Mouse (Mus musculus) left cerebral cortex, postnatal 4 days (tissue): ENCODE data around the gene Prmt1. TPM values are rescaled to one million over a fixed set of nuclear protein-coding genes. Genes with fewer than 3 reads are reported as not detected.
"Not testable (repeated sequence)": the region's sequence is repeated elsewhere in the genome, so short reads cannot be mapped to it uniquely, and the experiment has no call there.

Experiments used
- DNase-seq: peaks from one replicate; pipeline ENCODE4 v3.0.0-alpha.2; 2022
- intact Hi-C: fragments of 180-260 bp; cut with DNase I; formaldehyde crosslinking; loops from one replicate; pipeline ENCODE4 v1.15.1; 2025
- total RNA-seq, 2 experiments: library from RNA; stranded (reverse); gene quantifications; 2 replicates each; pipeline ENCODE4 v1.2.3; 2021

The Prmt1 gene
- 100 to 1,000 TPM; 485 to 487 TPM for total RNA-seq

GRCm38 (mm10) chr7:44986192-44986878 is at the start of gene Prmt1:
Prmt1 (minus strand) TSS chr7:44986568.
- DNase-seq: peak; percentile 98
- intact Hi-C loops: no loop called here

GRCm38 (mm10) chr7:45035631-45036030 is 49.3 kb upstream of the Prmt1 start:
- intact Hi-C loops: no loop called here
- no peak for DNase-seq

- intact Hi-C loops: no loop called here
- no peak for DNase-seq
Measured at GRCm38 (mm10) chr7:45033722-45034359, 47.5 kb upstream of the Prmt1 start.

GRCm38 (mm10) chr7:45030857-45031256 is 44.5 kb upstream of the Prmt1 start:
- DNase-seq: no peak
- intact Hi-C loops: no loop called here

GRCm38 (mm10) chr7:45029995-45030394 is 43.6 kb upstream of the Prmt1 start:
- no peak for DNase-seq
- intact Hi-C loops: no loop called here

- DNase-seq: no peak
- intact Hi-C loops: no loop called here
Measured at GRCm38 (mm10) chr7:45028351-45028750, 42.0 kb upstream of the Prmt1 start.

- intact Hi-C loops: no loop called here
- no peak for DNase-seq
Measured at GRCm38 (mm10) chr7:45027761-45028160, 41.4 kb upstream of the Prmt1 start.

- intact Hi-C loops: no loop called here
- no peak for DNase-seq
Measured at GRCm38 (mm10) chr7:45026256-45026655, 39.9 kb upstream of the Prmt1 start.

GRCm38 (mm10) chr7:45025601-45026220 is 39.3 kb upstream of the Prmt1 start:
- intact Hi-C loops: no loop called here
- DNase-seq: no peak

GRCm38 (mm10) chr7:45024281-45025248 is 38.2 kb upstream of the Prmt1 start:
- no peak for DNase-seq
- intact Hi-C loops: no loop called here

GRCm38 (mm10) chr7:45023711-45024110 is 37.3 kb upstream of the Prmt1 start:
- DNase-seq, intact Hi-C loops: not testable (repeated sequence)

GRCm38 (mm10) chr7:45020225-45020624 is 33.9 kb upstream of the Prmt1 start:
- intact Hi-C loops: no loop called here

GRCm38 (mm10) chr7:45019031-45019571 is 32.7 kb upstream of the Prmt1 start:
- intact Hi-C loops: no loop called here
- no peak for DNase-seq

More at GRCm38 (mm10) chr7:45020225-45020624, 33.9 kb upstream of the Prmt1 start:
- no peak for DNase-seq

- intact Hi-C loops: no loop called here
- peak; percentile 74 for DNase-seq
Measured at GRCm38 (mm10) chr7:45017242-45018061, 31.1 kb upstream of the Prmt1 start, which contains the start of gene Rras. Rras (plus strand) TSS chr7:45017961.

- intact Hi-C loops: no loop called here
- no peak for DNase-seq
Measured at GRCm38 (mm10) chr7:45016761-45017160, 30.4 kb upstream of the Prmt1 start.

GRCm38 (mm10) chr7:45015957-45016612 is 29.7 kb upstream of the Prmt1 start, which contains the start of gene Scaf1:
Scaf1 (minus strand) TSS chr7:45016363.
- intact Hi-C loops: no loop called here
- peak; percentile 100 for DNase-seq

- no peak for DNase-seq
- intact Hi-C loops: no loop called here
Measured at GRCm38 (mm10) chr7:45015344-45015956, 29.1 kb upstream of the Prmt1 start.

GRCm38 (mm10) chr7:45014096-45014451 is 27.7 kb upstream of the Prmt1 start:
- intact Hi-C loops: no loop called here
- DNase-seq: no peak
